Mouse (Mus musculus) CH12.LX (cell line): ENCODE measurements around the gene Fuk. TPM values are rescaled to one million over a fixed set of nuclear protein-coding genes. Genes with fewer than 3 reads are reported as not detected.
A peak's percentile ranks its signal among the peaks of the same experiment; 100 is the strongest.

Experiments
- DNase-seq: peaks from one replicate; pipeline ENCODE4 v3.0.0-alpha.2; 2013; ENCODE audit errors: extremely low read depth
- H3K27ac ChIP-seq: 2 replicates; pipeline ENCODE4 v1.5.1; 2012; ENCODE audit warnings: low read depth, mild to moderate bottlenecking, control low read depth, moderate library complexity; ENCODE audit not compliant: insufficient read depth
- H3K27me3 ChIP-seq: replicated peaks from 2 replicates; pipeline ENCODE3; 2012; ENCODE audit warnings: inconsistent platforms
- H3K36me3 ChIP-seq, 2 experiments: replicated peaks in 1 of 2; 2 replicates each; pipeline versions ENCODE3 to v1.6.1; 2012; ENCODE audit warnings: inconsistent platforms in 1 of 2, low read length in 1 of 2, mild to moderate bottlenecking in 1 of 2, mixed read lengths in 1 of 2, moderate library complexity in 1 of 2; ENCODE audit not compliant: control insufficient read depth in 1 of 2, insufficient read depth in 1 of 2
- H3K4me1 ChIP-seq, 2 experiments: 2 replicates each; pipeline ENCODE4 v1.6.1; 2012; ENCODE audit warnings: inconsistent platforms in 1 of 2, moderate library complexity in 1 of 2; ENCODE audit not compliant: insufficient read depth in 2 of 2, control insufficient read depth in 1 of 2
- H3K4me2 ChIP-seq: 2 replicates; pipeline ENCODE4 v1.6.1; 2012; ENCODE audit warnings: low read depth, mild to moderate bottlenecking, control low read depth; ENCODE audit not compliant: poor library complexity, insufficient read depth, severe bottlenecking
- H3K4me3 ChIP-seq, 3 experiments: fragments of 150-350 bp in 1 of 3; sonication (generic) in 1 of 3; replicated peaks in 1 of 3; 2 replicates each; pipeline versions ENCODE3 to v1.5.1; 2011 to 2012; ENCODE audit warnings: low read depth in 2 of 3, low read length in 2 of 3, mild to moderate bottlenecking in 2 of 3, moderate library complexity in 2 of 3, control low read depth in 1 of 3, improper control_type of control experiment in 1 of 3, inconsistent platforms in 1 of 3, mixed read lengths in 1 of 3; ENCODE audit not compliant: poor library complexity in 1 of 3
- H3K79me2 ChIP-seq: replicated peaks from 2 replicates; pipeline ENCODE4 v1.6.1; 2012; ENCODE audit warnings: mild to moderate bottlenecking, moderate library complexity; ENCODE audit not compliant: control insufficient read depth, poor library complexity, insufficient read depth, severe bottlenecking; ENCODE audit errors: extremely low read depth
- H3K9ac ChIP-seq: 2 replicates; pipeline ENCODE4 v1.6.1; 2012; ENCODE audit warnings: low read depth, mild to moderate bottlenecking, control low read depth, moderate library complexity; ENCODE audit not compliant: insufficient read depth
- H3K9me3 ChIP-seq: replicated peaks from 2 replicates; pipeline ENCODE3; 2012; ENCODE audit warnings: low read length, inconsistent platforms, mixed read lengths
- BHLHE40 ChIP-seq: IDR thresholded peaks from 2 replicates; pipeline ENCODE4 v1.6.1; 2011; ENCODE audit warnings: mild to moderate bottlenecking, low read depth, low read length, improper control_type of control experiment
- CHD2 ChIP-seq: IDR thresholded peaks from 2 replicates; pipeline ENCODE4 v1.6.1; 2011; ENCODE audit warnings: low read length, improper control_type of control experiment
- CTCF ChIP-seq, 2 experiments: IDR thresholded peaks in 1 of 2; conservative IDR thresholded peaks in 1 of 2; 2 replicates each; pipeline ENCODE4 v1.5.1; 2011 to 2012; ENCODE audit warnings: low read depth in 2 of 2, low read length in 2 of 2, improper control_type of control experiment in 1 of 2, inconsistent platforms in 1 of 2, mild to moderate bottlenecking in 1 of 2, moderate library complexity in 1 of 2
- EP300 ChIP-seq: IDR thresholded peaks from 2 replicates; pipeline ENCODE4 v1.6.1; 2011; ENCODE audit warnings: low read length, improper control_type of control experiment
- ETS1 ChIP-seq: conservative IDR thresholded peaks from 2 replicates; pipeline ENCODE4 v1.6.1; 2012; ENCODE audit warnings: low read depth, mild to moderate bottlenecking, inconsistent platforms, low read length, improper control_type of control experiment, moderate library complexity
- GABPA ChIP-seq: IDR thresholded peaks from 2 replicates; pipeline ENCODE4 v1.6.1; 2012; ENCODE audit warnings: low read depth, low read length, improper control_type of control experiment, inconsistent platforms; ENCODE audit not compliant: insufficient replicate concordance
- IRF4 ChIP-seq: IDR thresholded peaks from 2 replicates; pipeline ENCODE4 v1.6.1; 2014; ENCODE audit warnings: low read depth, mild to moderate bottlenecking, inconsistent platforms, low read length, improper control_type of control experiment
- JUN ChIP-seq: IDR thresholded peaks from 2 replicates; pipeline ENCODE4 v1.6.1; 2011; ENCODE audit warnings: low read depth, mild to moderate bottlenecking, low read length, improper control_type of control experiment, moderate library complexity; ENCODE audit not compliant: insufficient read depth
- MAX ChIP-seq: IDR thresholded peaks from 2 replicates; pipeline ENCODE4 v1.6.1; 2011; ENCODE audit warnings: low read length, improper control_type of control experiment
- MAZ ChIP-seq: IDR thresholded peaks from 2 replicates; pipeline ENCODE4 v1.6.1; 2012; ENCODE audit warnings: low read depth, mild to moderate bottlenecking, inconsistent platforms, low read length, improper control_type of control experiment, moderate library complexity
- PAX5 ChIP-seq: IDR thresholded peaks from 2 replicates; pipeline ENCODE4 v1.6.1; 2012; ENCODE audit warnings: low read length, inconsistent platforms, mixed read lengths
- RAD21 ChIP-seq: IDR thresholded peaks from 2 replicates; pipeline ENCODE4 v1.6.1; 2011; ENCODE audit warnings: low read depth, mild to moderate bottlenecking, low read length, improper control_type of control experiment, moderate library complexity
- TBP ChIP-seq: conservative IDR thresholded peaks from 2 replicates; pipeline ENCODE4 v1.6.1; 2011; ENCODE audit warnings: low read depth, low read length, improper control_type of control experiment
- USF2 ChIP-seq: conservative IDR thresholded peaks from 2 replicates; pipeline ENCODE4 v1.6.1; 2011; ENCODE audit warnings: low read depth, low read length, improper control_type of control experiment
- ZC3H11A ChIP-seq: IDR thresholded peaks from 2 replicates; pipeline ENCODE4 v1.6.1; 2012; ENCODE audit warnings: low read depth, mild to moderate bottlenecking, inconsistent platforms, low read length, improper control_type of control experiment
- ZKSCAN1 ChIP-seq: IDR thresholded peaks from 2 replicates; pipeline ENCODE4 v1.6.1; 2012; ENCODE audit warnings: low read depth, inconsistent platforms, low read length, improper control_type of control experiment, borderline replicate concordance
- ZMIZ1 ChIP-seq: IDR thresholded peaks from 2 replicates; pipeline ENCODE4 v1.6.1; 2012; ENCODE audit warnings: low read depth, mild to moderate bottlenecking, inconsistent platforms, low read length, improper control_type of control experiment
- ZNF384 ChIP-seq: IDR thresholded peaks from 2 replicates; pipeline ENCODE4 v1.6.1; 2012; ENCODE audit warnings: low read depth, low read length, improper control_type of control experiment, inconsistent platforms
- dilution Hi-C: fragments of 300-500 bp; cut with MboI; formaldehyde crosslinking; loops from 2 replicates; pipeline ENCODE4 v1.14.3; 2020; ENCODE audit warnings: low sequenced_read_pairs; ENCODE audit not compliant: extremely low pct_unique_long_range_greater_than_20kb, extremely low pct_ligation_motif_present
- in situ Hi-C: fragments of 300-500 bp; cut with MboI; formaldehyde crosslinking; loops from 3 replicates; pipeline ENCODE4 v1.14.3; 2019; ENCODE audit warnings: low sequenced_read_pairs, low pct_ligation_motif_present, low pct_unique_long_range_greater_than_20kb, mixed read lengths
- polyA plus RNA-seq: library from polyadenylated mRNA; unstranded; fragments of >175 nt; gene quantifications from 2 replicates; pipeline ENCODE4 v1.2.1, GENCODE M21; 2012; ENCODE audit warnings: low read depth; ENCODE audit not compliant: insufficient read length
- total RNA-seq, 2 experiments: library from RNA; depleted of rRNA; stranded (reverse); fragments of 300-350 nt in 1 of 2; fragments of >200 nt in 1 of 2; gene quantifications; 2 replicates each; pipeline ENCODE4 v1.2.3; 2012 to 2014

The Fuk gene
- total and polyA plus RNA-seq, 3 experiments: 6.4 to 14.4 (median 6.8) TPM

DNA sequence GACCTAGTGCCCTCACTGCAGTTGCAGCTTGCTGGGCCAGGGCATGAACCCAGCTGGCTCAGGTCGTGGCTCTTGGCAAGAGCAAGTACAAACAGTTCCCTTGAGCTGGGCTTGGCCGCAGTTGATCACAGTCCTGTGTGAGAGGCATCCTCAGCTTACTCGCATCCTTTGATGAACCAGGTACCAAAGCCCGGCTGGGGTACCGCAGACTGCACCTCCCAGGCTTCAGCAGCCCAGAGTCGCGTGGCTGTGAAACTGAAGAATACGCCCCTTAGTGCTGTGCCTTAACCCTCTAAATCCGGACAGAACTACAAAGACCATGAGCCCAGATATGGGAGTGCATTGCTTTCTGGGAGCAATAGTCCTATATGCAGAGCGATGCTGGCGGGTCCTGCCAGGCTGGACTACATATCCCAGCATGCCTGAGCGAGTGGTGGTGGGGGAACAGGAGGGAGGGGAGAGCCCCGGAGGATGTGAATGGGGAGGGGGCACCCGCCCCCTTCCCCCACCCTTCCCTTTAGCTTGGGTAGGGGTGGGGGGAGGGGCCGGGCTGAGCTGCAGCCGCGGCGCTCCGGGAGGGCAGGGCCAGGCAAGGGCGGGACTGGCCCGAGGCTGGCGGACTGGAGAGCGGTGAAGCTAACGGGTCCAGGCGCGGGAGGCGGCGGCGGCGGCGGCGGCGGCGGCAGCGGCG is 17.2 kb upstream of the Fuk start, which contains the start of gene St3gal2 (continued):
- no peak for TF ChIP-seq ZNF384
- peak; percentile 95; the same call in 1 of the 2 replicates for TF ChIP-seq GABPA
- TF ChIP-seq MAZ: peak; percentile 100
- no peak for TF ChIP-seq RAD21
- peak; percentile 96 for TF ChIP-seq IRF4
- TF ChIP-seq USF2: no peak
- TF ChIP-seq ZMIZ1: no peak
- no peak for TF ChIP-seq JUN

DNA sequence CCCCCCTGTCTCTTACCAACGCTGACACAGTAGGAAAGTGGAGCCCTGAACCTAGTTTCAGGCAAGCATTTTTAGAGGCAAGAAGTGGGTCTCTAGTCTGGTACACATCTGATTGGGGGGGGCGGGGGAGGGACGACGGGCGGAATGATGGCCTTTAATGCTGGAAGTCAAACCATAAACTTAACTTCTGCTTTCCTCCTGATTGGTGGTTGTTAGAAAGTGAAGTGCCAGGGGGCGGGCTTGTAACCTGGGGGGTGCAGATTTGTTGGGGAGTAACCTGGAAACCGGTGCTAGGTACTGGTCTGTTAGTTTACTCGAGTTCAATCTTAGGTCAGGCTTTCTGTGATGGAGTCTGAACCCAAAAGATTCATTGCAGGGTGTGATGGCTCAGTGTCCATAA is 16.2 kb upstream of the Fuk start:
- no peak overlapping the region for H3K4me3 ChIP-seq
- in situ Hi-C loops: no loop called here
- dilution Hi-C loops: no loop called here
- H3K27me3 ChIP-seq: no peaks in the 10 kb centered on the region
- H3K9me3 ChIP-seq: peaks cover 4% of the 10 kb centered on the region
- TF ChIP-seq CHD2 (no peak), ZKSCAN1 (no peak), ETS1 (no peak)
- no peak overlapping the region for H3K4me2 ChIP-seq
- DNase-seq: no peak
- peaks cover 4 to 14% of the 10 kb centered on the region in 2 experiments for H3K36me3 ChIP-seq
- peaks cover 37% of the 10 kb centered on the region for H3K79me2 ChIP-seq
- H3K27ac ChIP-seq: no peak overlapping the region
- H3K4me1 ChIP-seq: peaks cover 3 to 44% of the 10 kb centered on the region in 2 experiments
- H3K9ac ChIP-seq: no peak overlapping the region

DNA sequence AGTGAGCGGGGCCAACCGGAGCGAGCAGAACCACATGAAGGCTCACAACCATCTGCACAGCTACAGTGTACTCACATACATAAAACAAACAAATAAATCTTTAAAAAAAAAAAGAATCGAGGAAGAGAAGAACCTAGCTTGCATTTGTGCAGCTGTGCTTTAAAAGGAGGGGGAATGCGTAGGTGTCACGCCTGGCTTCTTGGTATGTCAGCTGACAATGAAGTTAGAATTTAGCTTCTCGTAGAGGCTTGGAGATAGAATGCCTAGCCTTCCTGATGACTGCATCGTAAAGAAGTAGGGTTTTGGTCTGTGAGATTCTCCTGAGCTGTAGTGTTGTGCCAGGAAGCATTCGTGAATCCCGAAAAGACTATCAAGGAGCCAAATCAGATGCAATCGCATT is 15.7 kb upstream of the Fuk start:
- Histone ChIP-seq H3K4me3 (peak overlapping the region in 1 of 3 experiments; percentile 9), H3K79me2 (peaks cover 33% of the 10 kb centered on the region), H3K9me3 (peaks cover 4% of the 10 kb centered on the region), H3K4me2 (no peak overlapping the region), H3K4me1 (peaks cover 3 to 44% of the 10 kb centered on the region in 2 experiments), H3K9ac (no peak overlapping the region), H3K36me3 (peaks cover 4 to 10% of the 10 kb centered on the region in 2 experiments), H3K27me3 (no peaks in the 10 kb centered on the region), H3K27ac (no peak overlapping the region)
- in situ Hi-C loops (no loop called here), dilution Hi-C loops (no loop called here)
- TF ChIP-seq TBP: no peak
- TF ChIP-seq ZC3H11A: no peak
- no peak for TF ChIP-seq PAX5
- no peak for TF ChIP-seq EP300
- TF ChIP-seq ZKSCAN1: no peak
- TF ChIP-seq CHD2: no peak
- no peak for TF ChIP-seq JUN
- no peak for TF ChIP-seq CTCF (conservative IDR thresholded peaks at IDR 0.05 in 1 of 2, IDR thresholded peaks at IDR 0.05 in 1 of 2; ENCODE audit: low read depth in 2 of 2, low read length in 2 of 2)
- no peak for TF ChIP-seq BHLHE40
- TF ChIP-seq MAX: no peak
- DNase-seq: no peak
